Comparison of ENCODE assay signal across 8 mouse cellular contexts in genomic region chr5:111341609-111342008, GRCm38 (mm10). TPM values are rescaled to one million over a fixed set of nuclear protein-coding genes. Genes with fewer than 3 reads are reported as not detected.
DNase-seq lines count a peak whose midpoint lies in the region; ATAC-seq and TF ChIP-seq lines count a peak whose summit lies in the region.

No protein-coding gene starts in this region.

- peak; percentile 10 to 33 for DNase-seq in cerebellum, postnatal 25 days
- DNase-seq in cerebellum, adult 2 months: no peak
- peak; percentile 82 for DNase-seq in lung, embryonic 14.5 days
- no peak for DNase-seq in lung, adult 2 months
- DNase-seq in embryo, embryonic 11.5 days (ENCODE audit: low read depth, low spot score): peak; percentile 32
- peak; percentile 65 for DNase-seq in mesoderm, embryonic 11.5 days (ENCODE audit: low read depth, low spot score)
- DNase-seq in right cerebral cortex, postnatal 36 days (ENCODE audit: low spot score in 2 of 2): no peak
- DNase-seq in layer of hippocampus, adult 9-11 months: no peak

- H3K4me2 ChIP-seq in lung, embryonic 14.5 days: no peak overlapping the region

- no peaks in the 10 kb centered on the region for H3K27me3 ChIP-seq in cerebellum, adult 2 months (ENCODE audit: control insufficient read depth, insufficient read depth, low read length)
- no peaks in the 10 kb centered on the region for H3K27me3 ChIP-seq in lung, embryonic 14.5 days (ENCODE audit: insufficient read depth, low read length)

- WGBS in cerebellum, adult 2 months: 54% methylated on average over 5 of the region's 5 CpGs
- WGBS in lung, embryonic 14.5 days: 42% methylated on average over 5 of the region's 5 CpGs
- 45% methylated on average over 5 of the region's 5 CpGs for WGBS in lung, adult 2 months

- H3K4me1 ChIP-seq in cerebellum, adult 2 months (ENCODE audit: control insufficient read depth, insufficient read depth, low read length): 0 out of 2 replicates have a peak, but pooled peaks cover 5% of the 10 kb centered on the region
- H3K4me1 ChIP-seq in lung, embryonic 14.5 days (ENCODE audit: insufficient read depth): no peaks in the 10 kb centered on the region
- no peaks in the 10 kb centered on the region for H3K4me1 ChIP-seq in lung, adult 2 months (ENCODE audit: control insufficient read depth, insufficient read depth, low read length)

- no peaks in the 10 kb centered on the region for H3K9me3 ChIP-seq in lung, embryonic 14.5 days (ENCODE audit: low read depth, low read length)

- H3K36me3 ChIP-seq in lung, embryonic 14.5 days (ENCODE audit: insufficient read depth): peaks cover 88% of the 10 kb centered on the region

- no peak for TF ChIP-seq CTCF in cerebellum, adult 2 months (IDR thresholded peaks at IDR 0.05; ENCODE audit: borderline replicate concordance, insufficient read depth, low read depth, low read length)
- peak; percentile 78 for TF ChIP-seq CTCF in lung, embryonic 14.5 days (IDR thresholded peaks at IDR 0.05; ENCODE audit: low read depth)
- no peak for TF ChIP-seq CTCF in lung, adult 2 months (IDR thresholded peaks at IDR 0.05; ENCODE audit: insufficient read depth, low read length)

- no peak overlapping the region for H3K4me3 ChIP-seq in cerebellum, adult 2 months (replicated peaks; ENCODE audit: insufficient read depth, low read depth, low read length)
- H3K4me3 ChIP-seq in lung, embryonic 14.5 days (ENCODE audit: low read depth, low read length): no peak overlapping the region
- no peak overlapping the region for H3K4me3 ChIP-seq in lung, adult 2 months (replicated peaks; ENCODE audit: extremely low read depth, low read depth, low read length)

- no peak overlapping the region for H3K9ac ChIP-seq in lung, embryonic 14.5 days

- TF ChIP-seq POLR2A in cerebellum, adult 2 months (IDR thresholded peaks at IDR 0.05; ENCODE audit: borderline replicate concordance, insufficient read depth, low read length): no peak
- TF ChIP-seq POLR2A in lung, adult 2 months (IDR thresholded peaks at IDR 0.05; ENCODE audit: borderline replicate concordance, extremely low read depth, low read depth, low read length): no peak

- no peak for ATAC-seq in lung, embryonic 14.5 days (ENCODE audit: insufficient read depth)

- H3K27ac ChIP-seq in cerebellum, adult 2 months (ENCODE audit: insufficient read depth, low read length): no peak overlapping the region
- H3K27ac ChIP-seq in lung, embryonic 14.5 days (ENCODE audit: low read depth): no peak overlapping the region

RNA-seq across cellular contexts. Expression of gene Pitpnb, which starts 11.0 kb away (rescaled TPM):
- 70.4 and 71.6 TPM in 2 replicates for polyA plus RNA-seq in cerebellum, adult 2 months (2012; rRNA removed)
- 120 and 123 TPM in 2 replicates for polyA plus RNA-seq in lung, embryonic 14.5 days (2014; fragmentation: Nextera tagmentation; extraction: Ambion mirVana)
- polyA plus RNA-seq in lung, adult 2 months (2012; rRNA removed): 39.4 and 53.9 TPM in 2 replicates

Comparison
In these comparisons a context has a peak if more than half of its experiments do, and no peak if none do; other contexts are left out.
1. DNase-seq: peak in cerebellum, postnatal 25 days (2 of 2), lung, embryonic 14.5 days (single experiment), embryo, embryonic 11.5 days (single experiment) and mesoderm, embryonic 11.5 days (single experiment); none in cerebellum, adult 2 months (0 of 2), lung, adult 2 months (single experiment), right cerebral cortex, postnatal 36 days (0 of 2) and layer of hippocampus, adult 9-11 months (single experiment).